Mouse (Mus musculus) retina, embryonic 14.5 days (tissue): ENCODE measurements around the gene Gpcpd1.
"Not testable (repeated sequence)": the region's sequence is repeated elsewhere in the genome, so short reads cannot be mapped to it uniquely, and the experiment has no call there.

ENCODE experiments used
- DNase-seq: peaks from one replicate; pipeline ENCODE4 v3.0.0-alpha.2; 2015; ENCODE audit warnings: low spot score

The Gpcpd1 gene

GRCm38 (mm10) chr2:132587240-132587779, at the start of gene Gpcpd1:
TSS of gene Gpcpd1 (minus strand) at chr2:132587729.
- no peak for DNase-seq

- DNase-seq: no peak
These were observed 49.0 kb upstream of the Gpcpd1 start for GRCm38 (mm10) chr2:132636534-132636933.

GRCm38 (mm10) chr2:132628626-132629025, 41.1 kb upstream of the Gpcpd1 start:
- DNase-seq: no peak

GRCm38 (mm10) chr2:132623092-132623491, 35.6 kb upstream of the Gpcpd1 start:
- no peak for DNase-seq

GRCm38 (mm10) chr2:132617693-132618092, 30.2 kb upstream of the Gpcpd1 start:
- DNase-seq: no peak

- DNase-seq: no peak
These were observed 26.2 kb upstream of the Gpcpd1 start for GRCm38 (mm10) chr2:132613581-132614188.

- DNase-seq: no peak
These were observed 24.2 kb upstream of the Gpcpd1 start for GRCm38 (mm10) chr2:132611551-132612233.

GRCm38 (mm10) chr2:132607141-132608093, 19.9 kb upstream of the Gpcpd1 start:
- no peak for DNase-seq

GRCm38 (mm10) chr2:132605795-132606563, 18.4 kb upstream of the Gpcpd1 start:
- DNase-seq: no peak

GRCm38 (mm10) chr2:132604922-132605321, 17.4 kb upstream of the Gpcpd1 start:
- no peak for DNase-seq

- DNase-seq: no peak
These were observed 16.2 kb upstream of the Gpcpd1 start for GRCm38 (mm10) chr2:132603706-132604105.

- DNase-seq: no peak
These were observed 14.2 kb upstream of the Gpcpd1 start for GRCm38 (mm10) chr2:132601777-132602176.

GRCm38 (mm10) chr2:132600081-132600480, 12.6 kb upstream of the Gpcpd1 start:
- DNase-seq: no peak

GRCm38 (mm10) chr2:132599127-132599526, 11.6 kb upstream of the Gpcpd1 start:
- DNase-seq: no peak

- DNase-seq: no peak
These were observed 10.4 kb upstream of the Gpcpd1 start for GRCm38 (mm10) chr2:132597866-132598480.

- no peak for DNase-seq
These were observed 9.7 kb upstream of the Gpcpd1 start for GRCm38 (mm10) chr2:132597226-132597625.

- DNase-seq: no peak
These were observed 8.2 kb upstream of the Gpcpd1 start for GRCm38 (mm10) chr2:132595601-132596235.

GRCm38 (mm10) chr2:132592126-132592525, 4.6 kb upstream of the Gpcpd1 start:
- DNase-seq: no peak

GRCm38 (mm10) chr2:132591579-132591978, 4.0 kb upstream of the Gpcpd1 start:
- not testable (repeated sequence) for DNase-seq

GRCm38 (mm10) chr2:132589906-132590538, 2.5 kb upstream of the Gpcpd1 start:
- DNase-seq: no peak
